Mouse (Mus musculus): ENCODE data around the gene Adamts2. TPM values are rescaled to one million over a fixed set of nuclear protein-coding genes. Genes with fewer than 3 reads are reported as not detected.

Gene Adamts2
- total and polyA plus RNA-seq, 2 experiments from 2014 or later: 4.9 to 12.7 TPM

- ATAC-seq (ENCODE audit: low FRiP score) (no peak), DNase-seq (ENCODE audit: low spot score) (no peak)
- no peak overlapping the region for H3K27ac ChIP-seq (ENCODE audit: low read depth, low read length)
- no peak overlapping the region for H3K4me2 ChIP-seq (ENCODE audit: low read depth, low read length, poor library complexity, severe bottlenecking)
- no peaks in the 10 kb centered on the region for H3K9me3 ChIP-seq (ENCODE audit: low read length)
- H3K4me1 ChIP-seq (ENCODE audit: insufficient read depth, low read length): no peaks in the 10 kb centered on the region
- no peak overlapping the region for H3K9ac ChIP-seq (replicated peaks; ENCODE audit: low read length, poor library complexity, severe bottlenecking)
- no peak overlapping the region for H3K4me3 ChIP-seq (ENCODE audit: low read depth, low read length)
- H3K36me3 ChIP-seq (ENCODE audit: insufficient read depth, low read length): no peaks in the 10 kb centered on the region
- TF ChIP-seq CTCF (IDR thresholded peaks at IDR 0.05): no peak
- WGBS: no CpG with 5 or more reads among the region's 1 CpGs
- no peaks in the 10 kb centered on the region for H3K27me3 ChIP-seq (ENCODE audit: insufficient read depth, low read length)
Observed at GRCm38 (mm10) chr11:50742146-50742545, 140.3 kb downstream of the Adamts2 start.

DNA sequence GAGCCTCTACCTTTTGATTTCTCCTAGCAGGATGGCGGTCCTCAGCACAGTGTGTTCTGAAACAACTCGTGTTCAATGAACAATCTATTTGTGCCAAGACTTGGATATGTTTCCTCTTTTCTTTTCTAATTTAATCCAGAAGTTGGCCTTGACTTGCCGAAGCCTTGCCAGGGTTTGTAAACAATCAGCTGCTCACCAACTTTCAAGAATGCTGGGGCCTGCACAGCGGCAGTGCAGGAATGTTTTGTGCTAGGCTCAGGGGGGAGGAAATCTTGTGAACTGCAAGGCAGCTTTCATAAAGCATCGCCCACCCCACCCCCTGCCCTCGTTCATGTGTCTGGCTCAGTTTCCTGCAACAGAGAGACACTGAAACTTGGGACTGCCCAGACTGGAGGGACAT, 143.1 kb downstream of the Adamts2 start:
- Histone ChIP-seq H3K4me3 (ENCODE audit: low read depth, low read length) (no peak overlapping the region), H3K9me3 (ENCODE audit: low read length) (no peaks in the 10 kb centered on the region), H3K4me2 (ENCODE audit: low read depth, low read length, poor library complexity, severe bottlenecking) (no peak overlapping the region), H3K27me3 (ENCODE audit: insufficient read depth, low read length) (no peaks in the 10 kb centered on the region), H3K27ac (ENCODE audit: low read depth, low read length) (no peak overlapping the region), H3K36me3 (ENCODE audit: insufficient read depth, low read length) (no peaks in the 10 kb centered on the region), H3K4me1 (ENCODE audit: insufficient read depth, low read length) (no peaks in the 10 kb centered on the region), H3K9ac (replicated peaks; ENCODE audit: low read length, poor library complexity, severe bottlenecking) (no peak overlapping the region)
- ATAC-seq (ENCODE audit: low FRiP score): no peak
- no peak for TF ChIP-seq CTCF (IDR thresholded peaks at IDR 0.05)
- peak; percentile 52 for DNase-seq (ENCODE audit: low spot score)
- WGBS: 62% methylated on average over 6 of the region's 6 CpGs

GRCm38 (mm10) chr11:50746508-50746907, 144.6 kb downstream of the Adamts2 start:
- no peaks in the 10 kb centered on the region for H3K27me3 ChIP-seq (ENCODE audit: insufficient read depth, low read length)
- H3K4me2 ChIP-seq (ENCODE audit: low read depth, low read length, poor library complexity, severe bottlenecking): no peak overlapping the region
- H3K27ac ChIP-seq (ENCODE audit: low read depth, low read length): no peak overlapping the region
- H3K9ac ChIP-seq (replicated peaks; ENCODE audit: low read length, poor library complexity, severe bottlenecking): no peak overlapping the region
- H3K4me1 ChIP-seq (ENCODE audit: insufficient read depth, low read length): no peaks in the 10 kb centered on the region
- DNase-seq (ENCODE audit: low spot score) (no peak), ATAC-seq (ENCODE audit: low FRiP score) (no peak; the same call in 1 of the 2 replicates)
- no peak for TF ChIP-seq CTCF (IDR thresholded peaks at IDR 0.05)
- 45% methylated on average over 2 of the region's 2 CpGs for WGBS
- H3K36me3 ChIP-seq (ENCODE audit: insufficient read depth, low read length): no peaks in the 10 kb centered on the region
- no peaks in the 10 kb centered on the region for H3K9me3 ChIP-seq (ENCODE audit: low read length)
- H3K4me3 ChIP-seq (ENCODE audit: low read depth, low read length): no peak overlapping the region

GRCm38 (mm10) chr11:50750983-50751585, 149.2 kb downstream of the Adamts2 start:
- Histone ChIP-seq H3K9me3 (ENCODE audit: low read length) (no peaks in the 10 kb centered on the region), H3K4me2 (ENCODE audit: low read depth, low read length, poor library complexity, severe bottlenecking) (no peak overlapping the region), H3K4me1 (ENCODE audit: insufficient read depth, low read length) (no peaks in the 10 kb centered on the region), H3K4me3 (ENCODE audit: low read depth, low read length) (no peak overlapping the region), H3K27me3 (ENCODE audit: insufficient read depth, low read length) (no peaks in the 10 kb centered on the region), H3K36me3 (ENCODE audit: insufficient read depth, low read length) (no peaks in the 10 kb centered on the region), H3K27ac (ENCODE audit: low read depth, low read length) (no peak overlapping the region), H3K9ac (replicated peaks; ENCODE audit: low read length, poor library complexity, severe bottlenecking) (no peak overlapping the region)
- no peak for TF ChIP-seq CTCF (IDR thresholded peaks at IDR 0.05)
- DNase-seq (ENCODE audit: low spot score) (peak; percentile 67), ATAC-seq (ENCODE audit: low FRiP score) (no peak; the same call in 1 of the 2 replicates)
- 19% methylated on average over 7 of the region's 7 CpGs for WGBS

DNA sequence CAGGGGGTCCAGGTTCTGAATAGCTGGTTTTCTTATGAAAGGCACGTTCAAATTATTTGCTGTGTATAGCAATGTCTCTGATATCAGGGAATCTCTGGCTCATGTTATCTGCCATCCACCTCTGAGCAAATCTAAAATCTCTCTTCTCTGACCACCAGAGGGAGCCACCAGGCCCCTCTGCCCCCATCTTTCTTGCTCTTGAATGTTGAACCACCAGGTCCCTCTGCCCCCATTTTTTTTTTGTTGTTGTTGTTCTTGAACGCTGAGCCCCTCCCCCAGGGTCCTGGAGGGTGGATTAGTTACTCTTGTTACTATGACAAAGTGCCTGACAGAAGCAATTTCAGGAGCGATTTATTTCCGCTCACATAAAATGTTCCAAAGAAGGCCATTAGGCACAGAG, 155.9 kb downstream of the Adamts2 start:
- Histone ChIP-seq H3K9me3 (ENCODE audit: low read length) (no peaks in the 10 kb centered on the region), H3K36me3 (ENCODE audit: insufficient read depth, low read length) (no peaks in the 10 kb centered on the region), H3K9ac (replicated peaks; ENCODE audit: low read length, poor library complexity, severe bottlenecking) (no peak overlapping the region), H3K4me1 (ENCODE audit: insufficient read depth, low read length) (no peaks in the 10 kb centered on the region), H3K4me2 (ENCODE audit: low read depth, low read length, poor library complexity, severe bottlenecking) (no peak overlapping the region), H3K27me3 (ENCODE audit: insufficient read depth, low read length) (no peaks in the 10 kb centered on the region), H3K27ac (ENCODE audit: low read depth, low read length) (no peak overlapping the region), H3K4me3 (ENCODE audit: low read depth, low read length) (no peak overlapping the region)
- 45% methylated on average over 4 of the region's 4 CpGs for WGBS
- ATAC-seq (ENCODE audit: low FRiP score) (no peak), DNase-seq (ENCODE audit: low spot score) (peak; percentile 21)
- TF ChIP-seq CTCF (IDR thresholded peaks at IDR 0.05): peak; percentile 56

DNA sequence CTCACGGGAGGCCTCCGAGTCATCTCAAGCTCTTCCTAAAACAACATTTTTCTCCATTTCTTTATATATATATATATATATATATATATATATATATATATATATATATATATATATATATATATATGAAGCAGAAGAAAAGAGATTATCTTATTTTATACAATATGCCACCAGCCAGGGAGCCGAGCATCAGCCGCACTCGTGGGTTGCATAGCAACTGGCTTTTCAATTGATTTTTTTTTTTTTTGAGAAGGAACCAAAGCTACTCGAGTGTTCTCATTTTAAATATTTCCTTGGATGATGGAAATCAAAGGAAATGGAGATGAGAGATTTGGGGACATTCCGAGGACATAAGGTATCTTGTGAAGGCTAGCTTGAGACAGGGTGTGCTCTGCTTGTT, 164.6 kb downstream of the Adamts2 start:
- peak; percentile 49 for DNase-seq (ENCODE audit: low spot score)
- H3K27ac ChIP-seq (ENCODE audit: low read depth, low read length): peak overlapping the region; percentile 47; the same call in 1 of the 2 replicates
- TF ChIP-seq CTCF (IDR thresholded peaks at IDR 0.05): no peak
- H3K4me1 ChIP-seq (ENCODE audit: insufficient read depth, low read length): peaks cover 4% of the 10 kb centered on the region; the same call in 1 of the 2 replicates
- H3K36me3 ChIP-seq (ENCODE audit: insufficient read depth, low read length): no peaks in the 10 kb centered on the region
- H3K9me3 ChIP-seq (ENCODE audit: low read length): no peaks in the 10 kb centered on the region
- no peak overlapping the region for H3K9ac ChIP-seq (replicated peaks; ENCODE audit: low read length, poor library complexity, severe bottlenecking)
- no peaks in the 10 kb centered on the region for H3K27me3 ChIP-seq (ENCODE audit: insufficient read depth, low read length)
- no peak overlapping the region for H3K4me3 ChIP-seq (ENCODE audit: low read depth, low read length)
- no peak overlapping the region for H3K4me2 ChIP-seq (ENCODE audit: low read depth, low read length, poor library complexity, severe bottlenecking)
- no peak for ATAC-seq (ENCODE audit: low FRiP score)
- 50% methylated on average over 7 of the region's 7 CpGs for whole genome bisulfite sequencing
